Mouse (Mus musculus): ENCODE measurements at regions not wholly inside any gene's neighbourhood (a gene's known extent, or its start where the extent isn't known, plus 50 kb on each side); places are given as distances from the start of the nearest gene placed in this dataset.
A peak's percentile ranks its signal among the peaks of the same experiment; 100 is the strongest.
"Not testable (repeated sequence)": the region's sequence is repeated elsewhere in the genome, so short reads cannot be mapped to it uniquely, and the experiment has no call there.

DNA sequence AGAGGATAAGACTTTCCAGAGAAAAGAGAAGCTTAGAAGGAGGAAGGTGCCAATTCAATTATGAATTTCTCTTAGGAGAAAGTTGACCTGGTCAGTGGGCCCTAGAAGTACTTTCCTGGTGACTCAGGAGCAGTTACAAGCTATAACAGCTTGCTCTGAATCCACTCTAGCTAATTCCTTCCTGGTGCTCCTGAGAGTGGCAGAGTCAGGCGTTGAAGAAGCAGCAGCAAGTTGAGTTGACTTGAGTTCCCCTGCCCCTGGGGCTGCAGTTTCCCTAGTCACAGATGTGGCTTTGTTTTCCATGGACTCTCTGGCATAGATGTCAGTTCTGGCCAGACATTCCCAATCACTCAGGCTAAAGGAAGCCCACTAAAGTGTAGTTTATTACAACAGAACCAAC, 85.9 kb downstream of the Osr1 start:
- no peak for DNase-seq

DNA sequence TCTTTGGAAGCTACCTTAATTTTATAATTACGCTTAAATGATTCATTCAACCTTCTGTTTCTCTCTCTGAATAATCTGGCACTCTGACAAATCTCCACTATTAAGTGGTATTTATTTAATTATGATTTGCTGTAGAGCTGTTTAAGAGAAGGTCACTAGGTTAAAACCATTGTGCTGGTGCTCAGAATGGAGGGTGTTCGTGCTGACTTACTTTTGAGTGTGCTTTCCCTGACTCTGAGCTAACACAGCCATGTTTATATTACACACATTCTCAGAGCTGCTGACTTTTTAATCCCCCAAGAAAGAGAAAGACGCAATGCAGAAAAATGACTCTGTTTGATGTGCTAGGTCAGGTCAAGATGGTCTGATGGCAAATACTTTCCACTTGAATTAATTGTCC, 86.4 kb downstream of the Osr1 start:
- no peak for DNase-seq

DNA sequence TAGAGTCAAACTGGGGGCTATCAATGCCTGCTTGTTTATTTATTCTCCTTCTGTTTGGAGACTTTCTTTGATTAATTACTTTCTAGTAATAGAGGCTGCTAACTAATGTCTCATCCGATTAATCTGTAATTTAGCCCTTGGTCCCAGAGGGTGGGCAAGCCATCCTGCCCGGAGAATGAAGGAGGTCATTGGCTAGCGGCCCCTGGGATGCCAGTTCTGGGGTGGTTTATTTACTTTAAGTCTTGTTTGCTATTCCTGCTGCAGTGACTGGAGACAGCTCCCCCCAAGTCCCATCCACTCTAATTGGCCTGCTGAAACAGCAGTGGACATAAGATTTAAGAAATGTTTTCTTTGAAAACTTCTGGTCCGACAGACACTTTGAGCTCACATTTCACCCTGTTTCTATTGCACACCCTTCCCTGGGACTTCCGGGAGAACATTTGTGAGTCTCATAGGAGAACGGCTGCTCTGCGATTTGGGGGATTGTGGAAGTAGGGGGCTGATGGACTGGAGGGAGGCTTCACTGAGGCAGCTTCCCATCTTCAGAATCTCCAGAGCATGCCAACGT, 87.4 kb downstream of the Osr1 start:
- DNase-seq = no peak

DNA sequence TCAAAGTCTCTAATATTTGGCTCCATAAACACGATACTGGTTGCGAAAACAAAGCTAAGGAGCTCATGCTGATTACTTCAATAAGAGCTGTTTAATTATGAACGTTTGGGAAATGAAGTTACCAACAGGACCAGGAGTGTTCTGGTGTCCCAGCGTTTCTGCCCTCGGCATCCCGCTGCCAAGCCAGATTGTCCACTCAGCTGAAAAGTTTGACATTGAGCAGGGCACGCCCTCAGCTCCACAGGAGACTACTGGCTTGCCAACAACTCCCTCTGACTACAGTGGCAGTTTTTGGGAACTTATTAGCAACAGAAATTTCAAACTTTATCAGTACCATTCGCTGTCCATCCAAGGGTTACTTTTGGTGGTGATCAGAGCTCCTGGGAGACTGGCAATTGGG, 87.9 kb downstream of the Osr1 start:
- no peak for DNase-seq

DNA sequence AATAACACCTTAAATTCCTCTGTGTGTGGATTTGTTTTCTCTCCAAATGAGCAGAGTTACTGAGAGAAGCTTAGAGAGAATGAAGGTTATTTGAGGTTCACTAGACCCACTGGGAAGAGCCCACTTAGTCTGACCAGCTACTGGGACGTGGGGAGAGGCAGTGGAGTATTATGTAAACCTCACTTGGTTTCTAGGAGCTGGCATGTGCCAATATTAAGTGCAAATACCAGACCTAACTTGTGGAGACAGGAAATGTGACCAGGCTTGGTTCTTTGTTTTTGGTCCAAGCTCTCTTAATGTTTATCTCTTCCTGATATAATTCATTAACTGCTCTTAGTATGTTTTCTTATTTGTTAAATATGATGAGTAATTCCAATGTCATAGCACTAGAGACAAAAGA, 90.4 kb downstream of the Osr1 start:
- DNase-seq = no peak

DNA sequence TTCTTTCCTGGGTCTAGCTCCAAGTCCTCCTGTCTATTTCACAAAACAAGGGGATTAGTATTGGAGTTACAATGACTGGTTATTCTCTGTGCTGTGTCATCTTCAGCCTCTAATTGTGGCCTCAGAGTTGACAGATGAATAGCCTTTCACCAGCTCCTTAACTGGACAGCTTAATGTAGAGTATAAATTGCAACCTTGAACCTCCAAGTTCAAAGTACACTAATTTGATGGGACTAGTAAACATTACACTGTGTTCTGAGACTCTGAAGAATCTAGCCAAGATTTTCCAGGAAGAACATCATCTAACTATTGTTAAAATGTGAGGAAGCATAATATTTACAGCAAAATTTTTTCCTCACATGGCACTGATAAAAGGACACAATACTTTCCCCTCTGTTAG, 118.9 kb downstream of the Osr1 start:
- no peak for DNase-seq

DNA sequence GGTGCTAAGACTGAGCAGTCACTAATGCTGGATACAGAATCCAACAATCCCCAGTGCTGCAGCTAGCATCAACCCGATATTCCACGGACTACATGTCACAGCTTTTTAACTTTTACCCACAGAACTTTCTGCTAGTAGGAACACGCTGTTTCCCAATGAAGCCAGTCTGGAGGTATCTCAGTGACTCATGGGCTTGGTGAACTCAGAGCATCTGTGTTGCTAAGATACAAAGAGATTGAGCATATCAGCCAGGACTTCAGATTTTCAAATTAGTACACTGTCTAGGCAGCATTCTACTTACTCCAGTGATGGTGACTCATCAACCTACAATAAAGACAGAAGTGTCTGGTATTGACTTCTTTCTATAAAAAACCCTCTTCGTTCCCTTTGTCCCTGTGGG, 119.6 kb downstream of the Osr1 start:
- no peak for DNase-seq

DNA sequence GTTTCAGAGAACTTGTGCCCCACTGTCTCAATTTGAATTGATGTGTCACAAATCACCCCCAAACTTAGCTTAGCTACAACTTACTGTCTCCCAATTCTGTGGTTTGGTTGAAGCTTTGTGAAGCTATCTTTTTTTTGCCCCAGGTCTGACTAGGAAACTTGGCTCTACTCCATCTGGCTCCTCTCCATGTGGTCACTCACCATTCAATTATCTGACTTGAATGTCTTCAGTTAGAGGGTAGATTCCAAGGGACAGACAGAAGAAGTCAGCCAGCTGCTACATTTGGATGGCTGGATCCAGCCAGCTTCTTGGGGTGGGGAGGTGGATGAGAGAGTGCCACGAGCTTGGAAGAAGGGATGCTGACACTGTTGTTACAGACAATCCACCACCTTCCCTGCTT, 163.0 kb downstream of the Osr1 start:
- DNase-seq = no peak

DNA sequence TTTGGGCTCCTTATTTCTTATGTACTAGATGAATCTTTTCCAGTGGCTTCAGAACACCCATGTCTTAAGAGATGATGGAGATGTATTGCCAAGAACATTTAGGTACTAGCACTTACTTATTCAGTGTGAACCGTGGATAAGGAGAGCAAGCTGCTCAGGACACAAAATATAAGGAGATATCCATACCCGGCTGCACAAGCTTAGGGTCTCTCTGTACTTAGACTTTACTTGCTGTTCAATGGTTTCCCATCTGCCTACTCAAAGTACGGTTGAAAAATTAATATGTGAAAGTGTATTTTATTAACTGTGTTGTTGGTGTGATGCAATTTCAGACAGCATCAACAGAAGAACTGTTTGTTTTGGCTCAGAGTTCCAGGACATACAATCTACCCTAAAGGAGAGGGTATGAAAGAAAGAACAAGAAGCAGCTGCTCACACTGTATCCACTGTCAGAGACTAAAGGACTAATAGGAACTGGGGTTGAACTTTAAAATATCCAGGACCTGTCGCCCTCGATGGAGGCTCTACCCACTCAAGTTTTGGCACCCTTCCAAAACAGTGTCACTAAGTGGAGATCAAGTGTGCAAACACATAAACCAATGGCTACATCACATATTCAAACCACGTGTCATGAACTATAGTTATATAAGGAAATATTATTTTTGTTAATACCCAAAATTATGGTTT, 174.9 kb downstream of the Osr1 start:
- peak; percentile 3 for DNase-seq

DNA sequence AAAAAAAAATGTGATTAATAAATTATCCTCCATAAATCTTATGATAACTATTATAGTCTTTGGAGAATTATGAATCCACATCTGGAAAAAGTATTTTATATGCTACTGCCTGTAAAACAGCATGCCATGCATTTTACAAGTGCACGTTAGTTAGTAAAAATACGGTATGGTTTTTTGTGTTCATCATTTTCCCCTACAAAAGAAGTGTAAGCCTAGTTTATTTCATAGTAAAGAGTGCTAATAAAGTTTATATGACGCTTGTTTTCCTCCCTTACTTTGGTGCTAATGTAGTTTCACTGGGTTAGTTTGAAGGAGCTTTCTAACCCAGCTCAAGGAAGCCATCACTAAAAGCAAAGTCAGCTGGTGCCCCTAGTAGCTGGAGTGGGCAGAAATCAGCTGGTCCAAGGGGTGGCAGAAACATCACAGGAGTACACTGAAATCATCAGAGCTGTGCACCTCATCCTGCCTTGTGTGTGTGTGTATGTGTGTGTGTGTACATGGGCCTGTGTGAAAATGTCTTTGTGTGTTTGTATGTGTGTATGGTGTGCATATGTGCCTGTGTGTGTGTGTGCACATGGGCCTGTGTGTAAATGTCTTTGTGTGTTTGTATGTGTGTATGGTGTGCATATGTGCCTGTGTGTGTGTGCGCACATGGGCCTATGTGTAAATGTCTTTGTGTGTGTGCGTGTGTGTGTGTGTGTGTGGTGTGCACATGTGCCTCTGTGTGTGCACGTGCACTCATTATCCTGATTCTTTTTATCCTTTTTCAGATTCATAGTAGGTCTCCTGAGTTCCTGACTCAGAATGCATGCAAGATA, 181.6 kb downstream of the Osr1 start:
- DNase-seq = no peak

DNA sequence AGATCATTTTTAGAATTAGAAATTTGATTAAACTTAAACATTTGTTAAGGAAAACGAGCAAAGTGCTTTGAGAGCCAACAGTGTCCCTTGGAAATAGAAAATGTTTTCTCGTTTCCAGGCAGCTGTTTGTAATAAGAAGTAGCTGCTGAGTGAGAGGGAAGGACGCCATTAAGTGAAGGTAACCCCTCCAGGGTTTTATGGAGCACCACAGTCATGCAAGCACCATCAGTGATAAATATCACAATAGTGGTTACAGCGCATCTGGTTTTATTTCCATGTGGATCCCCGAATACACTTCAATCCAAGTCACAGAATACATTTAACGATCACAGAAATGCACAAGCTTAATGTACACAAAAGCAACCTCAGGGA, 182.1 kb downstream of the Osr1 start:
- no peak for DNase-seq

DNA sequence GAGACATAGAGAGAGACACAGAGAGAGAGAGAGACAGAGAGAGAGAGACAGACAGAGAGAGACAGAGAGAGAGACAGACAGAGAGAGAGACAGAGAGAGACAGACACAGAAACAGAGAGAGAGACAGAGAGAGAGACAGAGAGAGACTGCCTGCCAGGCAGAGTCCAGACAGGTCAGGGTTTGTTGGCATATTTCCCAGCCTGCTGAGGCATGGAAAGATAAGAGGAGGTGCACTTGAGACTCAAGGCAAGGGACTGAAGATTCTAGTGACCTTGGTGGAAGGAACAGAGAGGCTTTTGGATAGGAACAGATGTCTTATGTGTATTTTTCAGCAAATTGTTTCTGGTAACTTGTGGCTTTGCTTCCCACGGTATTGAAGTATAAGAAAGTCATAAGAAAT, 186.5 kb downstream of the Osr1 start:
- DNase-seq = no peak

DNA sequence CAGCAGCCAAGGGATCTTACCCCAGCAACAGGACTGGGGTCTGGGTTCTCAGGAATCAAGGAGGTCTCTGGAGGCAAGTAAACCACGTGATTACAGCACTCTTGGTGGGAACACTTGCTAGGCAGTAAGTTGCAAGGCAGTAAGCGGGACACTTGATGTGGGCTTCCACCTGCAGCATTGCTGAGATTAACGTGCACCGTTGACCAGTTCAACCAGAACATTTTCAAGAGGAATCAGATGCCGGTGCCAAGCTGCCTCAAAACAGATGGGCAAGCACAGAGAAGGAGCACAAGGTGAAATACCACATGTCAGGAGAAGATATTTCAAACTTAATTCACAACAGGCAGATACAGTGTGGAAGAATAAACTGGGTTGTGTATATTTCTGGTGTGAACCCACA, 190.9 kb downstream of the Osr1 start:
- no peak for DNase-seq

DNA sequence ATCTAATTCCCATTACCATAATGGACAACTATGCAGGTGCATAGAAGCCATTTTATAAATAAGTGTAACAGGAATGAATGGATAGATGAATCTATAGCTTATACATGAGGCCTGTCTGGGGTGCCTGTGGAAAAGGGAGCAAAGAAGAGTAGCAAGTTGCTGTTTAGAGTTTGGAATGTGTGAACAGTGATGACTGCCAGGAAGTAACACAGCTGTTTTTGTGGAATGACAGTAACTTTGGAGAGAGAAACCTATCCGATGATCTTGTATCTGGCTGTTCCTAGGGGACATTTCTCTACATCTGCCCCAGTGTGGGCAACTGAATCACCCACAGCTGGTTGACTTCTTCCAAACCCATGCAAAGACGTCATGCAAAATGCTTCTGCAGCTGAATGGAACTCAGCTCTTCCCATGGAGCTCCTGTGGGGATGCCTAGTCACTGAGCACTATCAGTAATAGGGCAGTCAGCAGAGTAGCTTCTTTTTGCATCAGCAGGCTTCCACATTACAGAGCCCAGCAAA, 192.4 kb downstream of the Osr1 start:
- DNase-seq = not testable (repeated sequence)

DNA sequence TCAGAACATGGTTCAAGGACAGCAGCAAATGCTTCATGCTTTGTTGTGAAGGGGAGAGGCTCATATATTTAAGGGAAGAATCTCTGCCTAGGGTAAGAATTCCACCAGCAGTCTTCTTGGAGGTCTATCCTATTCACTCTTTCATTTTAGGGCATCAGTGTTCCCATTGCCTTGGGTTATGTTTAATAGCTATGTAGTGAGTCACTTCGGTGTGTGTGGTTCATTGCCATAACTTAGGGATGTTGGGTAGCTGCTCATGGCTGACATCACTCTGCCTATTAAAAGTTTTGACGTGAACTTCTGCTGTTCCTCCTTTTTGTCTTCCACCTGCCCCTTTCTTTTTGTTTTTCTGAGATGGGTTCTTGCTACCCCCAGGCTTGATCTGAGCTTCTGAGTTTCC, 192.9 kb downstream of the Osr1 start:
- no peak for DNase-seq

DNA sequence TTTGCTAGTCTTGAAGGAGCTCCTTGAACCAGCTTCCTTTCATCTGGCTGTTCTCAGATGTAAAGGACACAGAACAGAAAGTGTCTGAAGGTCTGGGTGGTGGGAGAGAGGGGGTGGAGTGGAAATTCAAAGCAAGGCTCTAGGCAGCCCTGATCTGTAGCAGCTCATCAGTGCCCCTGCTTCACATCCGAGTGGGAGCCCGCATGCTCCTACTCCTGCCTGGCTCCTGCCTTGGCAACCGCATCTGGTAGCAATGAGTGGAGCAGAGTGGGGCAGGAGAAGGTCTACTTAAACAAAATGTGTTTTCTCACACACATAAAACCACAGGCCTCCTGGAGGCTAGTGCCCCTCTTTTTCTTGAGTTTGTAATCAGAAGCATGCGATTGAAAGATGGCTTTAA, 201.0 kb downstream of the Osr1 start:
- DNase-seq = no peak

DNA sequence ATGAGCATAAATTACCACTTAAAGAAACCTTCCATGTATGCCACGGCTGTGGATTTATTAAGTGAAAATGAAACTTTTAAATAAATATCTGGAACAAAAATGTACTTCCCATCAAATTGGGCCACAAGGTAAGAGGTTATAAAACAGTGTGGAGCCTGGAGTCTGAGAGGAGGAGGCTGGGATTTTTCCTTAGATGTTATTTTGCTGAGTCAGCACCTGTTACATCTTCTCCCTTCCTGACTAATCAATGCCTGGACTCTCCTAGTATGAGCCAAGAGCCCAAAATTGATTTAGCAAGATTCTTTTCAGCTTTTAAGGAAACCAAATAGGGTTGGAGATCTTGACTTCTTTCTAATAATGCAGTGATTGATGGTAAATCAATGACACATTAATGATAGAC, 203.0 kb downstream of the Osr1 start:
- DNase-seq = no peak

DNA sequence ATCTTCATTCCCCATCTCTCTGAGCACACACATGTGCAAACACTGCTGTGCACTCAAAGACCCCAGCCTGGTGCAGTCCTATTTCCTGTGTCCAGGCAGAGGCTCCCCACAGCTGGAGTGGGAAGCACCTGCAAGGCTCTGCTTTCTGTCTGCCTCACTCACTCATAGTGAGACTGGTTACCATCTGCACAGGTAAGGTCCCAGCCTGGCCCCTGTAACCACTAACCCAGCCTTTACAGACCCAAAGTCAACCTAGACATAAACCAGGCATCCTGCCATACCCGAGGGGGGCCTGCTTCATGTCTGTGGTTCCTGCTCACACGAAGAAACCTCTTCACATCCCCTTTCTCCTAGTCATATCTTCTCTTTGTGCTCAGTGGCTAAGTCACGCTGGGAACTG, 232.4 kb downstream of the Osr1 start:
- DNase-seq = no peak

DNA sequence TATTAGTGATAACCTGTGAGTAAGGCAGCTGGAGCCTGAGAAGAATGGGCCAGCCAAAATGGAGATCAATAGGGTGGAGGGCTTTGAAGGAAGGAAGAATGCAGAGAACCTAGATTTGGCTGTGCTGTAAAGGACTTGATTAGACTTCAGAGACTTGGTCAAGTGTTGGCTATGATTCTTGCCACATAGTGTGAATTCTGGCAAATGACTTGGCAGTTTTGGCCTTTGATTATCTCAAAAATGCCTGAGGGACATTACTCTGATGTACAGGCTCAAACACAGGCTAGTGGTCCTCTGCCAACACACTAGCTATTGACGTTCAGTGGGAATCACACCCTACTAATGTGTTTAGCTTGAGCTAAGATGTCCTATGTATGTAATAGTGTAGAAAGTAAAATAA, 237.5 kb downstream of the Osr1 start:
- no peak for DNase-seq

DNA sequence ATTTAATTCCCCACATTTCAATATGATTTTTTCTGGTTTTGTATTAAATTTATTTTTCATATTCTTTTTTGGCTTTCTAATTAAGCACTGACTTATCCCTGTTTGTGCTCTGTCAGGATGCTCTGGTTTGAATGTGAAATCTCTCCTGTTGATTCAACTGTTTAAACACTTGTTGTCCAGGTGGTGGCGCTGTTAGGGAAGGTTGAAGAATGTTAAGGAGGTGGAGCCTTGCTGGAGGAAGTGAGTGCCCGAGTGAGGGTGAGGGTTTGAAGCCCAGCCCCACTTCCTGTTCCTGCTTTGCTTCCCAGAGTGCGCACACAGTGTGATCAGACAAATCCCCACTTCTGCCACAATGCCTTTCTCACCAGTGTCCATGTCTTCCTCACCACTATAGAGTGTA, 263.4 kb downstream of the Osr1 start:
- no peak for DNase-seq

DNA sequence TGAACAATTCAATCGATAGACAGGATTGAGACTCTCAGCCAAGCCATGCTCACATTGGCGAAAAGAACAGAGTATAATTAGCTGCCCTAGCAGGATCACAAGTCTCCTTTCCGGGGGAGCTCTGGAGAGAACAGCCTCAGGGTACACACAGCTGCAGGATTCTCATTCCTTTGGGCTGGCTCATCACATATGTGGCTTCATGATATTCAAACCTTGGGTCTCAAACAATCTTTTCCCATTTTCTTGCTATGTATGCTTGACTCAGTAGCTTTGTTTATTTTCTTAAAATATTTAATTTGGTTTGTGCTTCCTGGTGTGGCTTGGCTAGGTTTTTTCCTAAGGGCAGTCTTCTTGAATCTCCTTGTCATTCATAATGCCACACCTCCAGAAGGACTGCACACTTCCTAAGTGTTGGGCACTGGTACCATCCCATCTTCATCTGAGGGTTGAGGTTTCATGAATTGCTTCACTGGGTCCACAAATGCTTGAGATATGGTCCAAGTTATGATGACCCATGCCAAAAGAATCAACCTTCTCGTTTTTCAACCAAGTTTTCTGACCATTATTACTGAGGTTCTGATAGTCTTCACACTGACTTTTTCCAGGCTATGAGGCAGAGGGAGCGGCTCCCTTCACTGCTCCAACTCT, 269.4 kb downstream of the Osr1 start:
- DNase-seq = no peak

DNA sequence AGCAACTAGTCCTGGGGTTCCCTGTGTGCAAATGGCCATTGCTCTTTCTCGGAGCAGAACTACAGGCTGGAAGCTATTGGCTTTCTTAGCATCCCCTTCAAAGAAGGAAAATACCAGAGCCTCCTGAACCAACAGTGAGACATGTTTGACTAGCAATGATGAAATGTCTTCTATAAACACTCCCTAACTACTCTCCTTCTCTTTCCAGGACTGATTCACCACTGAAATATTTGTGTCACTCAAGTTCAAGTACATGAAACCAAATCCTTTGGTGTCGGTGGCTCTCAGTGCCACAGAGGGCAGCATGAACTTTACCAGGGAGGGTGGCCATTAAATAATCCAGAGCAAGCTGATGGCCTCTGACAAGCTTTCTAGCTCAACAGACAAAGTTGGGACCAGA, 270.0 kb downstream of the Osr1 start:
- DNase-seq = no peak

DNA sequence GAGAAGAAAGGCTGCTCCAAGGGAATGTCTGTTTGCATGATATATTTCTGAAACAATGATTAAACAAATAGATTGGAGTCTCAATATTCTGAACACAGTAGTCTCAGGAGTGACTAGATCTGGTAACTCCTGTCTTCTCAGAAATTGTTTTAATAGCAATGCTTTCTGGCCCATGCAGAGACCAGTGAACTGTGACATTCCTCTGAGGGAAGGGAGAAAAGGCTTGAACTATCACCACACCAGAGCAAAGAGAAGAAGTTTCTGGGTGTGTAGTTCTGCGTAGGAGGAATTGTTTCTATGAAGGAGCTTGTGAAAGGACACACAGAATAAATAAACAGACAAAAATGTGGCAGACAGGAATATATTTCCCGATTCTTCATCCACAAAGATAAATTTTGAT, 277.1 kb downstream of the Osr1 start:
- no peak for DNase-seq
